Mouse (Mus musculus) gastrocnemius, adult 2 months (tissue): ENCODE data around the gene Ap4b1. TPM values are rescaled to one million over a fixed set of nuclear protein-coding genes. Genes with fewer than 3 reads are reported as not detected.

Experiments used
- DNase-seq: peaks from one replicate; pipeline ENCODE4 v3.0.0; 2022
- H3K27ac ChIP-seq: fragments of 200-600 bp; 2 replicates; pipeline ENCODE4 v1.8.1; 2022; ENCODE audit warnings: mild to moderate bottlenecking
- H3K4me3 ChIP-seq: fragments of 200-600 bp; 2 replicates; pipeline ENCODE4 v1.8.1; 2022; ENCODE audit warnings: mild to moderate bottlenecking, moderate library complexity
- CTCF ChIP-seq: fragments of 200-600 bp; IDR thresholded peaks from 2 replicates; pipeline ENCODE4 v1.8.1; 2022; ENCODE audit warnings: antibody characterized with exemption, mild to moderate bottlenecking, moderate library complexity
- intact Hi-C: fragments of 180-260 bp; cut with DNase I; formaldehyde crosslinking; loops from one replicate; pipeline ENCODE4 v1.15.1; 2025
- long read RNA-seq, 2 experiments: library from polyadenylated mRNA; stranded (forward); transcript quantifications; one replicate each; pipeline ENCODE4 v2.0.0; 2021
- total RNA-seq, 2 experiments: library from RNA; stranded (reverse); gene quantifications; 2 replicates each; pipeline ENCODE4 v1.2.3; 2021

The Ap4b1 gene
- 1 to 10 TPM; 7.1 to 8.8 TPM for total RNA-seq
- long read RNA-seq, experiment 1, transcript Ap4b1-201 (10 exons, 2,799 nt): major isoform, 7 of 8 reads
- long read RNA-seq, experiment 1, partial matches to known transcripts: 0 of 8 reads
- long read RNA-seq, experiment 1, other reads (novel, unspliced or antisense): 1 of 8 reads
- long read RNA-seq, experiment 2, transcript Ap4b1-201 (10 exons, 2,799 nt): major isoform, 14 of 14 reads
- long read RNA-seq, experiment 2, partial matches to known transcripts: 0 of 14 reads
- long read RNA-seq, experiment 2, other reads (novel, unspliced or antisense): 0 of 14 reads

DNA sequence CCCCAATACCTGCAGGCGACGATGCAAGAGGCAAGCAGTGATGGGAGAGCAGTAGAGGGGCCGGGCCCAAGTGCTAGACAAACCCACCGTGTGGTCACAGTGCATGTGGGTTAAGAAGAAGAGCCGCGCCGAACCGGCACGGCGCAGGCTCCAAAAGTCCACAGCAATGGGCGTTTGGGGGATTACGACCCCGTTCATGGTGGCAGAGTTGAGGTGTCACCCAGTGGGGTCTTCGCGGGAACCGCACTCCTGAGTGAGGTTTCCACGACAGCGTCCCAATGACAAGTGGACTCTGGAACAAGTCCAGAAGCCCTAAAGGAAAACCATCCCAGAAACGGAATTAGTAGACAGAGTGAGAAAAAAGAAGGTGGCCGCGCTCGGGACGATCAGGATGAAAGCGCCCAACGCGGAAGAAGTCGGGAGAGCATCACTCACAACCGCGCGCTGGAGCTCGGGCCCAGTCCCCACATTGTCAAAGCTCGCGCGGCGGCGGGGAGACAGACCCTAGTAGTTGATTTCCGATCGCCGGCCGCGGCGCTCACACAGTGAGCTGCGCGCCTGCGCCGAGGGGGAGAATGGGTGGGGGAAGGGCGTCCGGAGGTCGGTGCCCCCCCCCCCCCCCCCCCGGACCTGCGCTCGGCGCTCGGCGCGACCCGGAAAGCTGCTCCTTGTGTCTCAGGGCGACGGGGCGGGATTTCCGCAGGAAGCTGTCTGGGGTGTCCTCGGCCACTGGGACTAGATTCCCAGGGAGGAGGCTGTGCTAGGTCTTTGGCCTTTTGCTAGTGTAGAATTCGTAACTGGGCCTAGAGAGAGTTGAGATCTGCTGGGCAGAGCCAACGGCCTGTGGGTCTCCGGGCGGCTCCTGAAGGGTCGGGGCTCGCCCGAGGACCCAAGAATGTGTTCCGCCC is at the start of gene Ap4b1, which contains the start of the genes Dclre1b and Gm43064:
Gene Ap4b1, plus strand, starts transcription at position 630 of the 908 bp plus-strand sequence.
Gene Dclre1b, minus strand, starts transcription at position 554 of the 908 bp plus-strand sequence.
Gene Gm43064, plus strand, starts transcription at position 683 of the 908 bp plus-strand sequence.
- DNase-seq: peak; percentile 96
- intact Hi-C loops: loop anchor here (1.0 to 5.0 kb wide), 3 partner anchors 18 to 72 kb away; partner anchors contain the start of genes Gm10964, Hipk1 and Olfml3
- no peak for TF ChIP-seq CTCF
- Histone ChIP-seq H3K4me3 (peak within 1 kb of the TSS; percentile 92), H3K27ac (peak within 1 kb of the TSS; percentile 98)

DNA sequence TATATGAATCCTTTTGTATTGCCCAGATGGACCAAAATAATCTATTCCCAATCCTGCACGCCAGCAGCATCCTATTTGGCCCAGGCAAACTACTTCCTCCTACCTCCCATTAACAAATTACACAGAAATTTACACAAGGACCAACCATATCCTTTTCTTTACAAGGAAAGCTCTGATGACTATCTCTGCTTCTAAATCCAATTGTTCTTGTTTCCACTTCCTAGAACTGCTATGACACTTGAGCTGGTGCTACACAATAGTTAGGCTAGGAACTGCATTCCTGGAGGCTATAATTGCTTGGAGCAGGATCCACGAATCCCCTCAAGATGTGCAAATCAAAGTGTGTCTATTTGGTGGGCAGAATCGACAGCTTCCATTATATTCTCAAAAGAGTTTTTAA is 42.5 kb upstream of the Ap4b1 start:
- TF ChIP-seq CTCF: no peak
- DNase-seq: no peak
- Histone ChIP-seq H3K27ac (peak overlapping the region; percentile 12; the same call in 1 of the 2 replicates), H3K4me3 (no peak overlapping the region)
- intact Hi-C loops: no loop called here

DNA sequence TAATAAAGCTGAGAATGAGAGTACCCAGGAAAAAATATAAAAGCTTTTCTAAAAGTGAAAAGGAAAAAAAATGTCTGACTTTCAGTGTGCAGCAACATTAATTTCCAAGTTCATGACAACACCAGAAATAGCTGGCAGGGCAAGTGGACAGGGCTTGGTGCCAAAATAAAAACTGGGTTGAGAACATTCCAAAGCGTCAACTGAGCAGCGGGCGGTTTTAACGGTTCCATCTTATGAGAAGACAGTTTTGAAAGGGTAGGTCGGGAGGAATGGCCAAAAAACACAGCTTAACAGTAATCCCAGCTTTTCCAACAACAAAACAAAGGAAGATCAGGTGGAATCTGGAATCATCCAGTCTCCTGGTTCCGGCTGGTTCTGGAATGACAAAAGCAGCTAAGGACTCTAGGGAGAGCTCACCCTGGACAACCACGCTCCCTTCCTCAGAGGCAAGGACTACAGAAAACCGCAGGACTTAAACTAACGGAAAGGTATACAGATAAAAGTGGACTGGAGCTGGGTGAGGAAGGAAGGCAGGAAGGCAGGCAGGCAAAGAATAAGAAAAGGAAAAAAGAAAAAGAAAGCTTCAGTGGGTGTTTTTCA is 37.7 kb upstream of the Ap4b1 start:
- TF ChIP-seq CTCF: no peak

DNA sequence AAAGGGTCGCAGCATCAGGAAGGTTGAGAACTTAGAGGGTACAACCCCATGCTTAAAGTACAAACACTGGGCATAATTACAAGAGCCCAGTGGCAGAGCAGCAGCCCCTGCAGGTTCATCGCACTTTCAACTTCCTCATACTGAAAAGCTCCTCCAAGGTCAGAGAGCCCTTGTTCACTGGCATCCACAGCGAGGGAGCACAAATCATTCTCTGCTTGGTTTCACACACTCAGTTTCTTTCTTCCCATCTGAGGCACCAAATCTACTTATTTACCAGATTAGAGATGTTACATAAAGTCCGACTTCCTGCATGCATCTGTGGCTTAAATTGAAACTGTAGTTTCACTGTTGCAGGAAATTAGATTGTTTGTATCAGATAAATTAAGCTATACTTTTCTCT is 36.5 kb upstream of the Ap4b1 start:
- no peak for DNase-seq
- intact Hi-C loops: loop anchor here (2.0 kb wide), 1 partner anchor 36 kb away; the partner anchor contains the start of genes Ap4b1, Dclre1b and Gm43064
- Histone ChIP-seq H3K4me3 (peak overlapping the region; percentile 7; the same call in 1 of the 2 replicates), H3K27ac (peak overlapping the region; percentile 79)
- TF ChIP-seq CTCF: no peak

More for the DNA sequence above, 37.7 kb upstream of the Ap4b1 start:
- intact Hi-C loops: loop anchor here (2.0 kb wide), 1 partner anchor 37 kb away; the partner anchor contains the start of genes Ap4b1, Dclre1b and Gm43064
- peak; percentile 77 for DNase-seq
- peak overlapping the region; percentile 79 for H3K27ac ChIP-seq
- H3K4me3 ChIP-seq: peak overlapping the region; percentile 59

DNA sequence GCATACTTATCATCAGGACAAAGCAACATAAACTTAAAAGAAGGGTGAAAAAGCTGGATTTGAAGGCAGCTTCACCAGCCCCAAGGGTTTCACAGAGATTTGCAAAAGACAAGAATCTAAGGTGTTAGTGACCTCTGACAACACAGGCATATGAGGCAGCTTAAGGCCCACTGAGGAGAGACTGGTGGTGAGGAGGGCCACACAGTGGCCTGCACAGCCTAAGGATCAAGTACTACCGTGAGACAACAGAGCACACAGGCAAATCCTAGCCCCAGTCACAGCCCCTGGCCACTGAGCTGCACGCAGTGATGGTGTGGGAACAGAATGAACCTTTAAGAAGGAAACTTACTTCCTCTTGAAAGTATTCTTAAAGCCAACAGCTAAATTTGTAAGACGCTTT is 35.8 kb upstream of the Ap4b1 start:
- Histone ChIP-seq H3K27ac (peak overlapping the region; percentile 79), H3K4me3 (peak overlapping the region; percentile 7; the same call in 1 of the 2 replicates)
- intact Hi-C loops: loop anchor here (2.0 kb wide), 1 partner anchor 35 kb away; the partner anchor contains the start of genes Ap4b1, Dclre1b and Gm43064
- DNase-seq: no peak
- TF ChIP-seq CTCF: no peak

DNA sequence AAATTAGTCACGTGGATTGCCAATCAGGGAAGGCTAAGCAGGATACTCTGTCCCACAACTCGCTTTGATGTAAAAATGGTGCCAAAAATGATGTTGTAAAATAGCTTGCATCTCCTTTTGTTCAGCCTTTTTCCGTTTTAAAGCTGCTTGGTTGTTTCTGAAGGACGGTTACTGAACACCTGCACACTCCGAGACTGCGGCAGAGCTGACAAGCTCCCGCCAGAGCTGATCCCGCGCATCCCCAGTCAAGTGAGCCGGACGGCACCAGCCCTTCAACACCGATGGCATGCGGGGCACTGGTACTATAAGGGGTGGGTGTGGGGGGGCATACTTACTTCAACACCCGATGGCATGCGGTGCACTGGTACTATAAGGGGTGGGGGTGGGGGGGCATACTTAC is 35.3 kb upstream of the Ap4b1 start:
- no peak for TF ChIP-seq CTCF
- Histone ChIP-seq H3K4me3 (no peak overlapping the region), H3K27ac (peak overlapping the region; percentile 79)
- no peak for DNase-seq
- intact Hi-C loops: no loop called here

DNA sequence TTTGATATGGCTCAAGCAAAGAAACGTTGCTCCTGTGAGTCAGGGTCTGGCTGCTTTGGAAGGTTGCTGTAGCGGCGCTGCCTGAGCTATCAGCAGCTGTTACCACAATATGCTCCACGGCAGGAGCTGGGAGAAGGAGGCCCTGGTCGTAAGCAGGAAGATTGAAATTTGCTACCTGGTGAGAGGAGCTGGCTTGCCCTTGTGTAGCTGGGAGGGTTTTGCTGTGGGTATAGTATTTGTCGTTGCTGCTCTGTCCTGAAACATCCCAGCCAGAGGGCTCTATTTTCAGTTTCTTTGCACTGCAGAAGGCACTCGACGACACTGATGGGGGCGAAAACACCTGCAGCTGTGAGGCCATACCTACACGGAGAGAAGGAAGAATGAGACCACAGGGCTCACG is 31.4 kb upstream of the Ap4b1 start:
- no peak for DNase-seq
- intact Hi-C loops: no loop called here
- H3K4me3 ChIP-seq: no peak overlapping the region
- H3K27ac ChIP-seq: no peak overlapping the region
- TF ChIP-seq CTCF: no peak

DNA sequence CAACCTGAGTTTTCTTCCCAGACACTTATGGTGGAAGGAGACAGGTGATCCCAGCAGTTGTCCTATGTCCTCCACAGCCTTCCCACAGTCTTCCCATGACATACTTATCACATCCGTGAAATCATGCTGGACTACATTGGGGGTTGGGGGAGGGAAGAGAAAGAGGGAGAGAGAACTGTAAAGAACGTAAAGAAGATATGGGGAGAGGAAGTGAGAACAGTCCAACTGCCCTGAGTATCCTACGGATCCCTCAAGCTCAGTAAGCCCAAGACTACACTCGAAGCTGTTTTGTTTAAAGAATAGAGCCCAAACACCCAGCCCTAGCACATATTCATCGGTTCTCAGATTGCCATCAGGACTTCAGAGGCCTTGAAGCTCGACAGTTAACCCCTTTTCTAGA is 30.7 kb upstream of the Ap4b1 start:
- no peak for TF ChIP-seq CTCF
- intact Hi-C loops: no loop called here
- DNase-seq: no peak

DNA sequence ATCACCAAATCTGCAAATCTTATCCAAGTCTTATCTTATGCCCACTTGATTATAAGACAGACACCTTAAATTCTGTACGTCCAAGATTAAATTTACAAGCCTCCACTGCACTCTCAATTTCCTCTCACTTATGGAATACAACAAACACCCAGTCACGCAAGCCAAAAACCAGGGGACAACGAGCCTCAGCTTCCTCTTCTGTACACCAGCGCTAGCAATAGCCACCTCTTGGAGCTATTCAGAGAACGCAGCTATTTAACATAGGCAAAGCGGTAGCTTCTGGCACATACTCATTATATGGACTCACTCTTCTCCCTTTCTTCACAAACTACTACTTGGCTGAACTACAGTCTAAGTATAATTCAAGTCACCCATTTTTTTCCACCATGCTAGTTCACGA is 30.1 kb upstream of the Ap4b1 start:
- DNase-seq: no peak
- intact Hi-C loops: no loop called here
- no peak overlapping the region for H3K4me3 ChIP-seq
- 0 out of 2 replicates have a peak overlapping the region, but pooled peaks have one; percentile 10 for H3K27ac ChIP-seq
- no peak for TF ChIP-seq CTCF

More for the DNA sequence above, 30.7 kb upstream of the Ap4b1 start:
- Histone ChIP-seq H3K4me3 (no peak overlapping the region), H3K27ac (no peak overlapping the region)

DNA sequence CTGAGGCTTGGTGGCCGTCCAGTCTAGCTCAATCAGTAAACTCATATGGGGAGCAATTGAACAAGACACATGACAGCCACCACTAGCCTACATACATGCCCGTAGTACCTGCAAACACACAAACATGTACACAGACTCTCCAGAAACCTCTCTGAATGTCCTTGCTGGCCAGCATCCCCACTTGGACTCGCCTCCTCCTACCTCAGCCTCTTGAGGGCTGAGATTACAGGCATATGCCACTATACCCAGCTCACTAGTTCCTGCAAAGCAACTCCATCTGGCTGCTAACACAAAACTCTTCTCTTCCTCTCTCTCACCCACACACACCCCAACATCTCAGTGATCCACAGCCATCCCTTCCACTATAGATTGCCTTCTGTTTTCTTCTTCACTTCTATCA is 29.0 kb upstream of the Ap4b1 start:
- H3K4me3 ChIP-seq: no peak overlapping the region
- intact Hi-C loops: no loop called here
- H3K27ac ChIP-seq: no peak overlapping the region
- no peak for TF ChIP-seq CTCF
- no peak for DNase-seq

DNA sequence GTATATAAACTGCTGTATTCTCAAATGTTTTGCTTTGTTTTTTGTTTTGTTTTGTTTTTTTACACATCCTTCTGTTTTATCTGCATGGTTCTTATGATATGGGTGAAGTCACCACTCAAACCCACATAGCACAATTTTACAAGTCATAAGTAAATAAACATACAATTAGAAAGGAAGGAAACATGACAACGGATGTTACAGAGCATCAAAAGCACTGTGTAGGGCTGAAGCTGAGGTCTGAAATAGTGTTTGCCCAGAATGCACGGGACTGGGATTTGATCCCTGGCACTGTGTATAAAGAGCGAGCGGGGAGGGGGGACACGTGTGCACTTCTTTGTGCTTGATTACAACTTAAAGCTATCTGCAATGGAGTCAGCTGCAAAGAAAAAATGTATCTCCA is 28.5 kb upstream of the Ap4b1 start:
- Histone ChIP-seq H3K4me3 (no peak overlapping the region), H3K27ac (no peak overlapping the region)
- no peak for DNase-seq
- no peak for TF ChIP-seq CTCF
- intact Hi-C loops: no loop called here

DNA sequence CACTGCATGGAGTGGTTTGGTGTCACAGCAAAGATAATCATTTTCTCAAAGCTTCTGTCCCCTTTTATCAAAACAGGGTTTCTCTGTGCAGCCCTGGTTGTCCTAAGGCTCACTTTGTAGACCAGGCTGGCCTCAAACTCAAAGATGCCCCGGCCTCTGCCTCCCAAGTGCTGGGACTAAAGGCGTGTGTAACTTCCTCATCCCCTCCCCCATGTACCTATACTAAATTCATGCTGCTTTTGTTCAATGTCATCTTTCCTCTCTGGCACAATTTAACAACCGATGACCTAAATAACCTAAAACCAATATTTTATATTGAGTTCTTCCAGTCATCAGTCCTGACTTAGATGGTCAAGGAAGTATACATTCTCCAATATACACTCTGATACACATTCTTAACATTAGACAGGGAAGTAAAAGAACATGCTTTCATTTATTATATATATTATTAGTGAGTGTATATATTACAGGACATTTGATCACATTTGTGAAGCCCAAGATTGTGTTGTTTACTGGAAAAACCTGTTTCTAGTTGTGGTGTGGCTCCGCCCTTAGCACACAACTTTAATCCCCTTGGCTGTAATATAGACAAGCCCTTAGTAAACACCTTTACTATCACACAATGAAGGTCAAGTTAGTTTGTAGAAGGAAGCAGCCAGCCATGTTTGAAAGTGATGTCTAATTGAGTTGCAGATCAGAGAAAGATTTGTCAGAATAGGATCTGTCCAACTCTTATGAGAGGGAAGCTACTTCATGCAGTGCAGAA is 26.3 kb upstream of the Ap4b1 start:
- TF ChIP-seq CTCF: no peak
- H3K27ac ChIP-seq: peak overlapping the region; percentile 3; the same call in 1 of the 2 replicates
- DNase-seq: no peak
- intact Hi-C loops: no loop called here
- H3K4me3 ChIP-seq: no peak overlapping the region
